Mouse (Mus musculus): ENCODE measurements around the gene Elf4. TPM values are rescaled to one million over a fixed set of nuclear protein-coding genes. Genes with fewer than 3 reads are reported as not detected.
A peak's percentile ranks its signal among the peaks of the same experiment; 100 is the strongest.

Gene Elf4
- total and polyA plus RNA-seq, 3 experiments = 13.4 to 92.6 (median 26.5) TPM

DNA sequence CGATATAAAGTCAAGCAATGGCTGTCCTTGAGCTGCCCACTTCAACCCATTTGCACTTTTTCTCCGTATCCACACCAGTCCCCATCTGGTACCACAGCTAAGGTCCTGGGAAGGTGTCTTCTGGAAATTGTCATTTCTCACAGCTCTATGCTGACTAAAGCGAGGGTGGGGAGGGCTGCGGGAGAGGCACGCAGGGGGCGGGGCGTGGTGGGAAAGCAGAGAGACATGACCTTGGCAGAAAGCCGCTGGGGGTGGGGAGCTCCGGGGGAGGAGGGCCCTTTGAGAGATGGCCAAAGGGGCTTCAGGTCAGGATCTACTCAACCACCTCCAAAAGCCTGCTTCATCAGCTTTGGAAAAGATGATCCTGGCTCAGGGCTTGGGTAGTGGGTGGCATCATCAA lies 7.9 kb downstream of the Elf4 start:
- TF ChIP-seq TAL1 (conservative IDR thresholded peaks at IDR 0.05; ENCODE audit: low read depth, low read length) (no peak), POLR2AphosphoS5 (IDR thresholded peaks at IDR 0.05; ENCODE audit: insufficient replicate concordance, low read depth, low read length) (no peak), CTCF (IDR thresholded peaks at IDR 0.05; ENCODE audit: low read depth, low read length) (no peak), GATA2 (IDR thresholded peaks at IDR 0.05; ENCODE audit: borderline replicate concordance, low read depth, low read length) (no peak)
- Histone ChIP-seq H3K9me3 (replicated peaks) (no peaks in the 10 kb centered on the region), H3K4me3 (ENCODE audit: low read depth, low read length) (peak overlapping the region; percentile 75; the same call in 1 of the 2 replicates), H3K27me3 (ENCODE audit: insufficient read depth, low read length) (no peaks in the 10 kb centered on the region), H3K4me1 (ENCODE audit: insufficient read depth, low read depth, low read length) (peaks cover 44% of the 10 kb centered on the region), H3K36me3 (replicated peaks) (peaks cover 17% of the 10 kb centered on the region)
- DNase-seq (ENCODE audit: low spot score) (no peak), ATAC-seq (ENCODE audit: extremely low read depth, insufficient number of reproducible peaks, low FRiP score, poor library complexity, severe bottlenecking) (no peak)

DNA sequence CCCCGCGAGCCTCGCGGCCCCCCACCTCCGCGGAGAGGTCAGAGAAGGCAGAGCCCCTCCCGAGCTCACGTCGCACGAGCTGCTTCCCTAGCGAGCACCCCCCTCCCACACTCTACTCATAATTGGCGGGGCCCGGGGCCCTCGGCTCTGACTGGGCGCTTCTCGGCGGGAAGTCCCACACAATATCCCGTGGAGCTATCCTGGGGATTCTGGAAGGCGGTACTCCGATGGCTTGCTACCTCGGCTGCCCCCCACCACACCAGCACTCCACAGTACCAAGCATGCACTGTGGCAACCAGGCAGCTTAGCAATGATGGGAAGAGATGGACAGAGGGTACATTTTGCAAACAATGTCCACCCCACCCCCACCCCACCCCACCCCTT lies 8.4 kb downstream of the Elf4 start:
- Histone ChIP-seq H3K27me3 (ENCODE audit: insufficient read depth, low read length) (no peaks in the 10 kb centered on the region), H3K4me3 (ENCODE audit: low read depth, low read length) (peak overlapping the region; percentile 75), H3K4me1 (ENCODE audit: insufficient read depth, low read depth, low read length) (peaks cover 49% of the 10 kb centered on the region), H3K9me3 (replicated peaks) (no peaks in the 10 kb centered on the region), H3K36me3 (replicated peaks) (peaks cover 22% of the 10 kb centered on the region)
- DNase-seq (ENCODE audit: low spot score) (no peak), ATAC-seq (ENCODE audit: extremely low read depth, insufficient number of reproducible peaks, low FRiP score, poor library complexity, severe bottlenecking) (no peak)
- TF ChIP-seq GATA2 (IDR thresholded peaks at IDR 0.05; ENCODE audit: borderline replicate concordance, low read depth, low read length) = no peak
- no peak for TF ChIP-seq TAL1 (conservative IDR thresholded peaks at IDR 0.05; ENCODE audit: low read depth, low read length)
- no peak for TF ChIP-seq POLR2AphosphoS5 (IDR thresholded peaks at IDR 0.05; ENCODE audit: insufficient replicate concordance, low read depth, low read length)
- TF ChIP-seq CTCF (IDR thresholded peaks at IDR 0.05; ENCODE audit: low read depth, low read length) = no peak
- TF ChIP-seq GATA1 (IDR thresholded peaks at IDR 0.05; ENCODE audit: borderline replicate concordance, low read length) = no peak

GRCm38 (mm10) chrX:48453736-48454494 lies 9.0 kb downstream of the Elf4 start:
- H3K36me3 ChIP-seq (replicated peaks) = peaks cover 26% of the 10 kb centered on the region
- ATAC-seq (ENCODE audit: extremely low read depth, insufficient number of reproducible peaks, low FRiP score, poor library complexity, severe bottlenecking) (peak; percentile 80), DNase-seq (ENCODE audit: low spot score) (peak; percentile 82)
- no peaks in the 10 kb centered on the region for H3K9me3 ChIP-seq (replicated peaks)
- TF ChIP-seq TAL1 (conservative IDR thresholded peaks at IDR 0.05; ENCODE audit: low read depth, low read length) (no peak), POLR2AphosphoS5 (IDR thresholded peaks at IDR 0.05; ENCODE audit: insufficient replicate concordance, low read depth, low read length) (no peak), GATA2 (IDR thresholded peaks at IDR 0.05; ENCODE audit: borderline replicate concordance, low read depth, low read length) (no peak), GATA1 (IDR thresholded peaks at IDR 0.05; ENCODE audit: borderline replicate concordance, low read length) (no peak)
- no peaks in the 10 kb centered on the region for H3K27me3 ChIP-seq (ENCODE audit: insufficient read depth, low read length)
- peak overlapping the region; percentile 75 for H3K4me3 ChIP-seq (ENCODE audit: low read depth, low read length)
- H3K4me1 ChIP-seq (ENCODE audit: insufficient read depth, low read depth, low read length) = peaks cover 53% of the 10 kb centered on the region

- no peaks in the 10 kb centered on the region for H3K9me3 ChIP-seq (replicated peaks)
- peak overlapping the region; percentile 75 for H3K4me3 ChIP-seq (ENCODE audit: low read depth, low read length)
- DNase-seq (ENCODE audit: low spot score) = no peak
- no peak for TF ChIP-seq CTCF (IDR thresholded peaks at IDR 0.05; ENCODE audit: low read depth, low read length)
- TF ChIP-seq GATA1 (IDR thresholded peaks at IDR 0.05; ENCODE audit: borderline replicate concordance, low read length) = no peak
- no peak for TF ChIP-seq GATA2 (IDR thresholded peaks at IDR 0.05; ENCODE audit: borderline replicate concordance, low read depth, low read length)
- TF ChIP-seq POLR2AphosphoS5 (IDR thresholded peaks at IDR 0.05; ENCODE audit: insufficient replicate concordance, low read depth, low read length) = no peak
- TF ChIP-seq TAL1 (conservative IDR thresholded peaks at IDR 0.05; ENCODE audit: low read depth, low read length) = no peak
- H3K27me3 ChIP-seq (ENCODE audit: insufficient read depth, low read length) = no peaks in the 10 kb centered on the region
- ATAC-seq (ENCODE audit: extremely low read depth, insufficient number of reproducible peaks, low FRiP score, poor library complexity, severe bottlenecking) = no peak
- peaks cover 28% of the 10 kb centered on the region for H3K36me3 ChIP-seq (replicated peaks)
- H3K4me1 ChIP-seq (ENCODE audit: insufficient read depth, low read depth, low read length) = peaks cover 56% of the 10 kb centered on the region
These were observed 9.8 kb downstream of the Elf4 start for GRCm38 (mm10) chrX:48452931-48453673.

DNA sequence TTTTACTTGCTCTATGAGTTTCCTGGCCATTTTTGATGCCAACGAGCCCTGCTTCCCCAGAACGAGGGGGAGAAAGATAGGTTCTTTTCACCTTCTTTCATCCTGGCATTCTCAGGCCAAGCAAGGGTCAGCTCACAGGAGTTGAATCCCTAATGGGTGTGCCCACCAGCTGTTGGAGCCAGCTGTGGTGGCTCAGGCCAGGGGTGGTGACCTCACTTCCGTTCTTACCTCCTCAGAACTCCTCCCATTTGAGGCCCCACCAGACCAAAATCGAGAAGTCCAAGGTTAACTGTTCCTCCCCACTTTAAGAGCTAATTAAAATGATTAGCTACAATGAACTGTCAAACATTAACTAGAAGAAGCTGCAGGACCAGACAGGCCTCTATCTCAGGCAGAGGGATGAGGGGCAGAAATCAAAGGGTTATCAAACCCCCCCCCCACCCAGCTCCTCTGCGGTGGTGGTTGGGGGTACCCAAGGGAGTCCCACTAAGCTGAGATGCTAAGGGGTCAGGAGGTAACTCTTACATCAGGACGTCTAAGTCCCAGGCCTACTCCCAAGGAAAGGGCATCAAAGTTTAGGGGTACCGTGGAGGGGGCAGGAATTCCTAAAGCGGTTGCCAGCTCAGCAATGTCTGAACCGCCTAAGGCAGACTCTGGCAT lies 10.6 kb downstream of the Elf4 start:
- Histone ChIP-seq H3K27me3 (ENCODE audit: insufficient read depth, low read length) (no peaks in the 10 kb centered on the region), H3K4me3 (ENCODE audit: low read depth, low read length) (peak overlapping the region; percentile 75), H3K36me3 (replicated peaks) (peaks cover 35% of the 10 kb centered on the region), H3K9me3 (replicated peaks) (no peaks in the 10 kb centered on the region), H3K4me1 (ENCODE audit: insufficient read depth, low read depth, low read length) (peaks cover 63% of the 10 kb centered on the region)
- DNase-seq (ENCODE audit: low spot score) (peak; percentile 50), ATAC-seq (ENCODE audit: extremely low read depth, insufficient number of reproducible peaks, low FRiP score, poor library complexity, severe bottlenecking) (peak; percentile 56; the same call in 1 of the 2 replicates)
- TF ChIP-seq POLR2AphosphoS5 (IDR thresholded peaks at IDR 0.05; ENCODE audit: insufficient replicate concordance, low read depth, low read length) = no peak

DNA sequence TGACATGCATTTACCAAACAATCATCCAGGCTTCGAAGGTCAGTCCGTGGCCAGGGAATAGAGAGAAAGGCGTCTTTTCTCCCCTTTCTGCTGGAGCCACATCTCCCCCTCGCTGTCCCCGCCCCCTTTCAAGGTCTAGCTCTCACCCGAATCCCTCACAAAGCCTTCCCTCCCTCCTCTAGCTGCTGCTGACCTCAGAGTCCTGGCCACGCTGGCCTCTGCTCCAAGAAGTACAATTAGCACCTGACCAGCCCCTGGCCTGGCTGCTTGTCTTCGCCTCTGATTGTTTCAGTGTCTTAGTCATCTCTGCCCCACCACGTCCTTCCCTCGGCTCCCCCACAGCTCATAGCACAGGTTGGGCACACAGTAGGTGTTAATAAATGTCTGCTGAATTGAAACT lies 13.3 kb downstream of the Elf4 start:
- ATAC-seq (ENCODE audit: extremely low read depth, insufficient number of reproducible peaks, low FRiP score, poor library complexity, severe bottlenecking) = no peak
- no peak for TF ChIP-seq GATA1 (IDR thresholded peaks at IDR 0.05; ENCODE audit: borderline replicate concordance, low read length)
- no peak for TF ChIP-seq CTCF (IDR thresholded peaks at IDR 0.05; ENCODE audit: low read depth, low read length)
- TF ChIP-seq GATA2 (IDR thresholded peaks at IDR 0.05; ENCODE audit: borderline replicate concordance, low read depth, low read length) = no peak

More for the DNA sequence above, 13.3 kb downstream of the Elf4 start:
- Histone ChIP-seq H3K4me1 (ENCODE audit: insufficient read depth, low read depth, low read length) (peaks cover 59% of the 10 kb centered on the region), H3K9me3 (replicated peaks) (no peaks in the 10 kb centered on the region), H3K36me3 (replicated peaks) (peaks cover 44% of the 10 kb centered on the region), H3K27me3 (ENCODE audit: insufficient read depth, low read length) (no peaks in the 10 kb centered on the region), H3K4me3 (ENCODE audit: low read depth, low read length) (no peak overlapping the region)
- DNase-seq (ENCODE audit: low spot score) = no peak
